In the genomic region with DNA sequence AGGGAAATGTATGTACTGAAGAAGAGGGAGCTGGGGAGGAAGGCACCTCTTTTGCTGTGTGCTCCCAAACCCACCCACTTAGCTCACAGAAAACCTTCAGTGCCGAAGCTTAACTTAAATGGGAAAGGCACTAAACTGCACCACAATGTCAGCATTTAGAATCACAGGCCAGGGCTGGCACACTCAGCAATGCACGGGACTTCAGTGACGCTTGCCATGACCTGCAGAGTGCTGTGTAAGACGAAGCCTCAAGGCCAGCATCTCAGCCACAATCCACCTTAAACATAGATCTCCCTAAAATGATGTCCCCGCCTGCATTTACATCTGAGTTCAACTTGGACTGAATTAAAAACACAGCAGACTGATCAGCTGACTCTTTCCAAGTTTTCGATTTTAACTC, we compare ENCODE assay signal across 25 mouse cellular contexts.
DNase-seq lines count a peak whose midpoint lies in the region; ATAC-seq and TF ChIP-seq lines count a peak whose summit lies in the region.
"Had no signal": no experiment of that assay in that cellular context is flagged by ENCODE, and none has a peak within 500 bp of the region (broad histone marks: within the 10 kb centered on the region; RNA-seq: fewer than 3 reads in every experiment).

No protein-coding gene starts in this region.

- H3K4me3 ChIP-seq in heart, adult 2 months = no peak overlapping the region
- no peak overlapping the region for H3K4me3 ChIP-seq in intestine, embryonic 14.5 days (ENCODE audit: low read depth, low read length)
- H3K4me3 ChIP-seq in intestine, postnatal 0 days (ENCODE audit: low read depth, low read length) = no peak overlapping the region
- no peak overlapping the region for H3K4me3 ChIP-seq in heart, embryonic 16.5 days (ENCODE audit: low read length)
- H3K4me3 ChIP-seq: embryonic facial prominence, embryonic 13.5 days; forebrain, embryonic 12.5 days; hindbrain, embryonic 13.5 days; intestine, embryonic 15.5 days; kidney, embryonic 15.5 days had no signal

- DNase-seq in frontal cortex, postnatal 10 days (ENCODE audit: low spot score in 2 of 2) = no peak
- DNase-seq in heart, adult 2 months = peak; percentile 37 to 43
- DNase-seq in heart, postnatal 14 days = no peak
- DNase-seq in intestine, embryonic 14.5 days (ENCODE audit: low spot score) = peak; percentile 10
- DNase-seq in embryo, embryonic 10.5 days (ENCODE audit: low spot score) = no peak
- DNase-seq: adrenal gland, adult 8-10 months; adrenal gland, postnatal 36 days; B cell, adult 2 months; cerebellum, adult 11 months; cerebellum, adult 9-10 months; cerebellum, postnatal 25 days; gastrocnemius, postnatal 10 days; kidney, adult 2 months had no signal

- H3K4me1 ChIP-seq in heart, adult 2 months (ENCODE audit: control insufficient read depth, insufficient read depth, low read length) = peaks cover 3% of the 10 kb centered on the region
- H3K4me1 ChIP-seq in intestine, embryonic 14.5 days (replicated peaks; ENCODE audit: control insufficient read depth, insufficient read depth, low read length) = 0 out of 2 replicates have a peak, but pooled peaks cover 2% of the 10 kb centered on the region
- H3K4me1 ChIP-seq in intestine, postnatal 0 days (replicated peaks; ENCODE audit: control insufficient read depth, insufficient read depth, low read length) = no peaks in the 10 kb centered on the region
- H3K4me1 ChIP-seq in heart, embryonic 16.5 days (ENCODE audit: control insufficient read depth, insufficient read depth, low read length) = peaks cover 64% of the 10 kb centered on the region
- H3K4me1 ChIP-seq: embryonic facial prominence, embryonic 13.5 days; forebrain, embryonic 12.5 days; hindbrain, embryonic 13.5 days had no signal

- no peak for TF ChIP-seq CTCF in heart, adult 2 months (IDR thresholded peaks at IDR 0.05)
- no peak for TF ChIP-seq CTCF in intestine, postnatal 0 days (IDR thresholded peaks at IDR 0.05; ENCODE audit: low read depth)

- no peak for TF ChIP-seq POLR2A in heart, adult 2 months (IDR thresholded peaks at IDR 0.05; ENCODE audit: insufficient read depth, low read depth, low read length)

- intact Hi-C loops in heart, adult 2 months (cut with DNase I) = no loop called here
- intact Hi-C loops in heart, postnatal 14 days (cut with DNase I) = no loop called here

- no peaks in the 10 kb centered on the region for H3K27me3 ChIP-seq in heart, adult 2 months (ENCODE audit: control insufficient read depth, insufficient read depth, low read length)
- no peaks in the 10 kb centered on the region for H3K27me3 ChIP-seq in intestine, embryonic 14.5 days (replicated peaks; ENCODE audit: control insufficient read depth, insufficient read depth, low read length)
- H3K27me3 ChIP-seq in intestine, postnatal 0 days (replicated peaks; ENCODE audit: control insufficient read depth, insufficient read depth, low read length) = no peaks in the 10 kb centered on the region
- no peaks in the 10 kb centered on the region for H3K27me3 ChIP-seq in heart, embryonic 16.5 days (ENCODE audit: control insufficient read depth, insufficient read depth, low read length)
- H3K27me3 ChIP-seq: embryonic facial prominence, embryonic 13.5 days; forebrain, embryonic 12.5 days; hindbrain, embryonic 13.5 days; intestine, embryonic 15.5 days had no signal

- H3K27ac ChIP-seq in heart, adult 2 months = peak overlapping the region; percentile 68
- H3K27ac ChIP-seq in intestine, embryonic 14.5 days (ENCODE audit: low read depth) = no peak overlapping the region
- no peak overlapping the region for H3K27ac ChIP-seq in intestine, postnatal 0 days (ENCODE audit: low read depth, low read length)
- peak overlapping the region; percentile 46 for H3K27ac ChIP-seq in heart, embryonic 16.5 days (ENCODE audit: low read length)
- H3K27ac ChIP-seq: embryonic facial prominence, embryonic 13.5 days; forebrain, embryonic 12.5 days; hindbrain, embryonic 13.5 days; hindbrain, postnatal 0 days; intestine, embryonic 15.5 days; kidney, embryonic 15.5 days had no signal

- H3K36me3 ChIP-seq in heart, adult 2 months (ENCODE audit: control insufficient read depth, insufficient read depth, low read length) = peaks cover 26% of the 10 kb centered on the region
- H3K36me3 ChIP-seq in intestine, embryonic 14.5 days (ENCODE audit: control insufficient read depth, insufficient read depth, low read length) = no peaks in the 10 kb centered on the region
- no peaks in the 10 kb centered on the region for H3K36me3 ChIP-seq in intestine, postnatal 0 days (ENCODE audit: control insufficient read depth, insufficient read depth)
- peaks cover 8% of the 10 kb centered on the region; the same call in 1 of the 2 replicates for H3K36me3 ChIP-seq in heart, embryonic 16.5 days (ENCODE audit: control insufficient read depth, insufficient read depth)
- H3K36me3 ChIP-seq: embryonic facial prominence, embryonic 13.5 days; forebrain, embryonic 12.5 days; G1E; intestine, embryonic 15.5 days; kidney, embryonic 15.5 days had no signal

- H3K9ac ChIP-seq in heart, adult 2 months (ENCODE audit: low read depth, low read length) = no peak overlapping the region
- no peak overlapping the region for H3K9ac ChIP-seq in intestine, embryonic 14.5 days (ENCODE audit: low read length)
- H3K9ac ChIP-seq in intestine, postnatal 0 days (ENCODE audit: low read depth, low read length) = no peak overlapping the region
- H3K9ac ChIP-seq in heart, embryonic 16.5 days (ENCODE audit: low read length) = 0 out of 2 replicates have a peak overlapping the region, but pooled peaks have one; percentile 15
- H3K9ac ChIP-seq: embryonic facial prominence, embryonic 13.5 days; forebrain, embryonic 12.5 days; hindbrain, embryonic 13.5 days; intestine, embryonic 15.5 days; kidney, embryonic 15.5 days had no signal

- peak; percentile 58 for ATAC-seq in frontal cortex, adult (ENCODE audit: low TSS enrichment)
- no peak for ATAC-seq in intestine, embryonic 14.5 days (replicated peaks; ENCODE audit: low FRiP score, low TSS enrichment, low read depth)
- no peak for ATAC-seq in intestine, postnatal 0 days
- no peak for ATAC-seq in heart, embryonic 16.5 days (replicated peaks; ENCODE audit: extremely low read depth, insufficient read depth, low FRiP score)
- ATAC-seq: CD4-positive, CD25-positive, alpha-beta regulatory T cell, adult 4 months; forebrain, embryonic 16.5 days; hindbrain, postnatal 0 days; intestine, embryonic 15.5 days had no signal

- H3K9me3 ChIP-seq in intestine, embryonic 14.5 days (ENCODE audit: control insufficient read depth, low read length) = no peaks in the 10 kb centered on the region
- H3K9me3 ChIP-seq in intestine, postnatal 0 days (ENCODE audit: control insufficient read depth) = no peaks in the 10 kb centered on the region
- H3K9me3 ChIP-seq in heart, embryonic 16.5 days (replicated peaks; ENCODE audit: control insufficient read depth, low read length) = no peaks in the 10 kb centered on the region
- H3K9me3 ChIP-seq: embryonic facial prominence, embryonic 13.5 days; forebrain, embryonic 12.5 days; G1E; hindbrain, embryonic 13.5 days; intestine, embryonic 15.5 days; kidney, embryonic 15.5 days had no signal

- no peak overlapping the region for H3K4me2 ChIP-seq in intestine, embryonic 14.5 days (ENCODE audit: low read length)
- no peak overlapping the region for H3K4me2 ChIP-seq in intestine, postnatal 0 days (replicated peaks; ENCODE audit: low read depth)
- no peak overlapping the region for H3K4me2 ChIP-seq in heart, embryonic 16.5 days (ENCODE audit: low read depth, low read length)
- H3K4me2 ChIP-seq: embryonic facial prominence, embryonic 13.5 days; forebrain, embryonic 12.5 days; hindbrain, embryonic 13.5 days; intestine, embryonic 15.5 days; kidney, embryonic 15.5 days had no signal

- H3K79me2 ChIP-seq in heart, adult 2 months (replicated peaks; ENCODE audit: control insufficient read depth, insufficient read depth, low read length) = no peaks in the 10 kb centered on the region

- 43% methylated on average over 6 of the region's 6 CpGs for WGBS in heart, adult 2 months
- 65% methylated on average over 6 of the region's 6 CpGs for WGBS in intestine, embryonic 14.5 days
- WGBS in intestine, postnatal 0 days = 76% methylated on average over 6 of the region's 6 CpGs
- 48% methylated on average over 6 of the region's 6 CpGs for WGBS in heart, embryonic 16.5 days

- 0 out of 2 replicates have a peak, but pooled peaks have one; percentile 47 for TF ChIP-seq EP300 in heart, adult 2 months (IDR thresholded peaks at IDR 0.05; ENCODE audit: insufficient read depth, low read depth, low read length)

Comparison
In these comparisons a context has a peak if more than half of its experiments do, and no peak if none do; other contexts are left out.
1. DNase-seq: peak in heart, adult 2 months (2 of 2) and intestine, embryonic 14.5 days (single experiment); none in frontal cortex, postnatal 10 days (0 of 2), heart, postnatal 14 days (0 of 2) and embryo, embryonic 10.5 days (single experiment).
2. H3K27ac ChIP-seq: peak in heart, adult 2 months (single experiment) and heart, embryonic 16.5 days (single experiment); none in intestine, embryonic 14.5 days (single experiment) and intestine, postnatal 0 days (single experiment).